Mouse (Mus musculus) heart, postnatal 36 days (tissue): ENCODE measurements around the gene 1700020D05Rik. TPM values are rescaled to one million over a fixed set of nuclear protein-coding genes. Genes with fewer than 3 reads are reported as not detected.
A peak's percentile ranks its signal among the peaks of the same experiment; 100 is the strongest.

Experiments used
- DNase-seq, 2 experiments: peaks; one replicate each; pipeline ENCODE4 v3.0.0; 2021 to 2022
- intact Hi-C: fragments of 180-260 bp; cut with DNase I; formaldehyde crosslinking; loops from one replicate; pipeline ENCODE4 v1.15.1; 2025
- total RNA-seq, 2 experiments: library from RNA; stranded (reverse); gene quantifications; 2 replicates each; pipeline ENCODE4 v1.2.3; 2021

1700020D05Rik gene
- under 1 TPM; 0.58 to 0.70 TPM for total RNA-seq

DNA sequence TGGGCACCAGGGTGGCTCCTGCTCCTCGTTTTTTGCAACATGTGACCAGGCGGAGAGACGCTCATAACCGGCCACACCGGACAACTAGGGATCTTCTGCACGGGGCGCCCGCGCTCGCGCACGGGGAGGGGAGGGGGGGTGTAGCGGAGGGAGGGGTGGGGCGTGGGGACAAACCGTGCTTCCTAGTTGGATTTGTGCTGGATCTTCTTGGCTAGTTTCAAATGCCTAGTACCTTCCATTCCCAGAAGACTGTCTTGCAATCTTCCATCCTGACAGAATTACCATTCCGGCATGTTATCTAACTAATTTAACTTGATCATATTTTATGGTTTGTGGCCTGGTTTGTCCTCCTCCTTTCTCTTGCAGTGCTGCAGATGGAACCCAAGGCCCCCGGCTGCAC lies at the start of gene 1700020D05Rik:
TSS of gene 1700020D05Rik (minus strand) at position 101 of the 400 bp plus-strand sequence.
- intact Hi-C loops = no loop called here
- no peak for DNase-seq

DNA sequence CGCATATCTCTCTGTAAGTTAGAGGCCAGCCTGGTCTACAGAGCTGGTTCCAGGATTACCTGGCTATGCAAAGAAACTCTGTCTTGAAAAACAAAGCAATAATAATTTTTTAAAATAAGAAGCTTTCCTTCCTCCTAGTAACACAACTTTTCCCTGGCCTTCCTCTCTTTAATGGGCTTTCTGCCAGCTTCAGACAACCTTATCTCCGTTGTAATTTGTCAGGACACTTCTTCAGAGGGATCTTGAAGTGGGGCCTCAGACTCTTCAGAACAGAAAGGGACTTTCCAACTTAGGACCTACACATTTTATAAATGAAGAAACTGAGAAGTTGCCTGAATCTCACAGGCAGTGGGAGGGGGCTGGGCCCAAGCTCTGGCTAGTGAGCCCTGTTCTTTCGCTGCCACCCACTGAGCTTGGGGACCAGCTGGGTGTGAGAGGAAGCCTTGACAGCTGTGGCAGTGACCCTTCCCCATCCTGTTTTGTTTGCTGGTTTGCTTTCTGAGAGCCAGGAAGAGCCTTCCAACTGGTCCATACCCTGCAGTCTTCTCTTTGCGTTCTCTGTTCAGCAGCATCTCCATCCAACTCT lies 44.0 kb upstream of the 1700020D05Rik start:
- DNase-seq = no peak
- intact Hi-C loops = no loop called here

DNA sequence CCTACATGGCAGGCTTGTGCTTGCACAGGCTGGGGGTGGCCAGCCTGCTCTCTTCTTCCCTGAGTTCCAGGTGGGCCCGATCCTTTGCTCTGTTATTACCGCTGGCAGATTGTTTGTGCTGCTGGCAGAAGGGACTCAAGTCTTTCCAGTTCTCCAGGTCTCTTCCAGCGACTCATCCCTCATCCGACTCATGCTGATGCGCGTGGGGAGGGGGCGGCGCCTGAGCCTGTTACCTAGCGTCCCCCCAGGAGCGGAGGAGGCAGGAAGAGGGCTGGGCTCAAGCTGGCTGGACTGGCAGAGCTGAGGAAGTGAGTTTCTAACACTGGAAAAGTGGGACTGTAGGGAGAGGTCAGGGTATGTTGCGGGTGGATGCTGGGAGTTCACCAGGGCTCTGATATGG lies 40.4 kb upstream of the 1700020D05Rik start:
- DNase-seq = no peak
- intact Hi-C loops = no loop called here

DNA sequence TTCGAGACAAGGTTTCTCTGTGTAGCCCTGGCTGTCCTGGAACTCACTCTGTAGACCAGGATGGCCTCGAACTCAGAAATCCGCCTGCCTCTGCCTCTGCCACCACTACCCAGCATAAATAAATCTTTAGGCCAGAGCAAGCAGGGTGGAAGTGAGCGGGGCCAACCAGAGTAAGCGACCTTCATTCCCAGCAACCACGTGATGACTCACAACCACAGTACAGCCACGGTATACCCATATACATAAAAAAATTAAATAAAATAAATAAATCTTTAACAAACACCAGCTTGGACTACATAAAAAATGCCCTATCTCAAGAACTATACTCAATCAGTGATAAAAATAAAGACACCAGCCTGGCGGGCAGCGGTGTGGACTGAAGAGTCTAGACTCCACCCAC lies 39.8 kb upstream of the 1700020D05Rik start:
- DNase-seq = no peak
- intact Hi-C loops = no loop called here

DNA sequence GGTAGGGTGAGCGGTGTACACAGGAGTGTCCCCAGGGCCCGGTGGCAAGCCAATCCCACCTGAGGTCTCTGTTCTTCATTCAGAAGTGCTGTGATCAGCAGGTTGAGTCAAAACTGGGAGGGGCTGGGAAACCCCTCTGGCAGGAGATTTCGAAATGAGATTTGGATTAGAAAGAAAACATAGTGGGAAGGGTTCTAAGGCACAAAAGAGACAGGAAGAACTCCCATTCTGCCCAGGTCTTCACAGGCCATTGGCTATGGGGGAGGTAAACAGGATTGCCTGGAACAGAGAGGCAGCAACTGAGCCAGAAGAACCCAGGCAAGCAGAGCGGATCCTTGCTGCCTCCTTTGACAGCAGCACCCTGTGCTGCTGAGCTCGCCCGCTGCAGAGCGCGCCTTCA lies 35.2 kb upstream of the 1700020D05Rik start:
- intact Hi-C loops = no loop called here
- DNase-seq = no peak

DNA sequence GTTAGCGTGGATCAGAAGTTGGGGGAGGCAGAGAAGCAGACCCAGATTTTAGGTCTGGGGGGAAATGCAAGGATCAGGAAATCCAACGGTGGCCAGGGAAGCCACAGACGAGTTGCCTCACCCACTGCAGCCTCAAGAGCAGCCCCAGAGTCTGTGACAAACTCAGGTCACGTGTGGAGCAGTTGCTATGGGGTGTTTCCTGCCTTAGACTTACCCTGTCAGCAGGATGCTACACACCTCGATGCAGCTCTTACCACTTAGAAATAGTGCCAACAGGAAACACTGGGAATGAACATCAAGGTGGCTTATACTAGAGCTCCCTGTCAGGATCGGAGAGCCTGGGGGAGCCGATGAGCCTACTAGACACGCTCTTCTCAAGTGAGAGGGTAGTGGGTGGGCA lies 28.9 kb upstream of the 1700020D05Rik start:
- intact Hi-C loops = no loop called here
- DNase-seq = no peak

DNA sequence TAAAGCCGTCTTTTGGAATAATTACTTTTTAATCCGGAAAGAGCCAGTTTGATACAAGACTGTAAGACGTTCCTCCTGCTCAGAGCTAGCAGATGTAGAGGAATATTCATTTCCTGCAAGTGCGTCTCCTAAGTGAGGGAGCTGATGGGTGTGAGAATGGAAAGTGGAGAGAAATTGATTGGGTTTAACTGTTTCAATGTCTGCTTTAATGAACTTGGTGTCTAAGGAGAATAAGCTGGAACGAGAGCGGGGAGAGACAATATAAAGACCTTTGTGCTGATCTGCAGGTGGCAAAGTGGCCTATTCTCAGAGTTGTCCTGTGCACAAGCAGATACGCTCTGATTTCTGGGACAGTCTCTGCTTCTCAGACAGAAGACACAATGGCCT lies 26.5 kb upstream of the 1700020D05Rik start:
- no peak for DNase-seq
- intact Hi-C loops = no loop called here

DNA sequence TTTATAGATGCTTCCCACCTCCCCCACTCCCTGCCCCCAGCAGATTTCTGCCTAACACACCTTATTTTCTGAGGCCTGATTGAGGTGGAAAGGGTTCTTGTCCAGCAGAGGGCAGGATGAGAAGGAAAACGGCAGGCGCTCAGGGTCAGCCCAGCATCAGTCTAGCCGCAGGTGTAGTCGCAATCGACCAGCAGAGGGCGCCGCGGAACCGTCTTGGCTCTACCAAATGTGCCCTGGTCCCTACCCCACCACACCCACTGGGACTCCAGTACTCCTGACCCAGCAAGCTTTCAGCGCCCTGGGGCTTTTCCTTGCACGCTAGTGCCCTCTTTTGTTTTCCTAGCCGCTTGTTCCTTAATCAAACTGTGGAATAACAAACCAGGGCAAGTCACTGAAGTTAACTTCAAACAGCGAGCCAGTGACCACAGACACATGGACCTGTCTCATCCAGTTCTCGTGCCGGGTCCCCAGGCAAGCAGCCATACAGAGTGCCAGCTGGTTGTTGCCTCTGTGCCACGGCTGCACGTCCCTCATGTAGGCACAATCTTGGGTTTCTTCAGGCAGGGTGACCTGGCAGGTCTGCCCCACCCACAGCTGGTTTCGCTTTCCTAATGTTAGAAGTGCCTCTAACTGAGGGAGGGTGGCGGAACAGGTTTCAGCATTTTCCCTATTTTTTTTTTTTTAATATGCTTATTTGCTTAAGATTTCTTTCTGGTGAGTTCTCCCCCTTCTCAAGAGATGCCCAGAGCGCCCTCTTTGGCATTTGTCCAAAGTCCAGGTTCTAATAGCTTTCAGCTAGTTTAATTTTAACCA lies 25.9 kb upstream of the 1700020D05Rik start:
- intact Hi-C loops = loop anchor here (1.0 to 2.0 kb wide), 2 partner anchors 39 to 249 kb away; partner anchors contain the start of gene Ap5b1
- peak; percentile 97 to 99 for DNase-seq

DNA sequence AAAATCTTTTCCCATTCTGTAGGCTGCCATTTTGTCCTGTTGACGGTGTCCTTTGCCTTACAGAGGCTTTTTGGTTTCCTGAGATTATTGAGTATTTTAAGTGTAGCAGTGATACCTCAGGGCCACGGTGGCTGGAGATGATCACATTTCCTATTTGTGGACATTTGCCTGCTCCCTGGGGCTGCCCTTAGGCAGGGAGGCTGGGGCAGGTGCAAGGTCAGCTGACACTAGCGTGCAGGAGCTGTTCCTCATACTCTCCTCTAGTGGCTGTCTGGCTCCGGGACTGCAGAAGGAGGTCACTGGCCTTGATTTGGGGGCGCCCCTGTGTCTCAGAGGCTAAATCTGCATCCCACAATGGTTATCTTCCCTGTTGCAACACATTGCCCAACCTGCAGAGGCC lies 21.6 kb upstream of the 1700020D05Rik start:
- intact Hi-C loops = no loop called here
- no peak for DNase-seq

DNA sequence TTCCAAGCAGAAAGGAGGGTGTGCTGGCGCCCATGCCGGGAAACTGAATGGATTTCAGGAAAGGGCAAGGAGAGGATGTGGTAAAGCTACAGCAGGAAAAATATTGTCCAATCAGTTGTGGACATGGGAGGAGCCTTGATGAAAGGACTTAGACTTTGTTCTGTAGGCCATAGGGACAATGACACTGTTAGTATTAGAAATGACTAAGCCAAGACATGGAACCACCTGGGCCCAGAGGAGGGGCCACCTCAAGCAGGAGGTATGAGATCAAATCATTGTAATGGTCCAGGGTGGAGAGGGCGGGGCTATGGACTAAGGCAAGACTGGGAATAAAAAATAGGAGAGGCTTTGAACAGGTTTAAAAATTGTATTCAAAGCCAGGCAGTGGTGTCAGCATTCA lies 15.1 kb upstream of the 1700020D05Rik start:
- DNase-seq = no peak
- intact Hi-C loops = no loop called here

DNA sequence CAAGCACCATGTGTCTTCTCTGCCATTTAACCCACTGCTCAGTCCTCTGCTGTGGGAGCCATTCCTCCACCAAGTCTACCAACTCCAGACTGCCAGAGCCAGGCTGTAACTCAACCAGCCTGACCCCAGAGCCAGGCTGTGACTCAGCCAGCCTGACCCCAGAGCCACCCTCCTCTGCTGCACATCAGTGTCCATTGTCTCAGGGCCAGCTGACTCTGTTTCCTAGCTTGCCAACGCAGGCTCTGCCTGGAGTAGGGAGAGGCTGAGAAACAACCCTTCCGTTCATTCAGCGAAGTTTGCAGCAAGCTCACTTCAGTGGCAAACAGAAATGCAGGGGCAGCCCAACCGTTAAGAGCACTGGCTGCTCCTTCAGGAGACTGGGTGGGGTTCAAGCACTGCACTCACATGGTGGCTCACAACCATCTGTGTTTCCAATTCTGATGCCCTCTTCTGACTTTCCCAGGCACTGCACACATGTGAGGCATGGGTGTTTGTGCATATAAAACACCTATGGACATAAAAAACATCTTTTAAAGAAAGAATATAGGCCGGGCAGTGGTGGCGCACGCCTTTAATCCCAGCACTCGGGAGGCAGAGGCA lies 13.4 kb upstream of the 1700020D05Rik start:
- intact Hi-C loops = no loop called here
- no peak for DNase-seq

DNA sequence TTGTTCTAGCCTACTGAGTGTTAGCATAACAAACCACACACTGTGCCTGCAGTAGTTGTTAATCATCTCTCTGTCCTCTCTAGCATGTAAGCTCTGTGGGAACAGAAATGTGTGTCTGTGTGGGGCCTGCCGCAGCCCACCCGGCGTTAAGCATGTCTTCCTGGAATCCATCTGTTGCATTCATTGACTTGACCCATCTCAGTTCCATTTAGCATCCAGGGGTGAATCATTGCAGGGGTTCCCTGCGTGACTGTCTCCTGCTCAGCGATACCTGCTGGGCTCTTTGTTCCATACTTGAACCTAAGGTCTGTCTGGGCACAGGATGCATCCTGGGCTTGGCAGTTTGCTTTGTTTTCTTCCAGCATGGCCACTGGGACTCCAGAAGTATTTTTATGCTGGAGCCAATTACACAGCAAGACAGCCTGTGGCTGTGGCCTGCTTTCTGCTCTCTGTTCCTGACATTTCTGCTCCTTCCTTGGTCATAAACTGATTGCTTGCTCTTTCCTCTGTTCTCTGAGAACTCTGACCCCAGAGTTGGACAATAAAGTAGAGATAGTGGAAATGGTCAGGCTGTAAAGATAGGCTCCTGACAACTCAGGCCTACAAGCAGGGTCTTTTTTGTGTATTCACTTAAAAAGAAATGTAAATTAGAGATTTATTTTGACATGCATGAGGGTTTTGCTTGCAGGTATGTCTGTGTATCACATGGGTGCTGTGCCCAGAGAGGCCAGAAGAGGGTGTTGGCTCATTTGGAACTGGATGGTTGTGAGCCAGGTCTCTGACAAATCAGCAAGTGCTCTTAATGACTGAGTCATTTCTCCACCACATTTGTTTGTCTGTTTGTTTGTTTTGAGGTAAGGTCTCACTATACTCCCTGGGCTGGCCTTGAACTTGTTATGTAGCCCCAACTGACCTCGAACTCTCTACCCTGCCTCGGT lies 12.5 kb upstream of the 1700020D05Rik start:
- DNase-seq = no peak
- intact Hi-C loops = no loop called here

DNA sequence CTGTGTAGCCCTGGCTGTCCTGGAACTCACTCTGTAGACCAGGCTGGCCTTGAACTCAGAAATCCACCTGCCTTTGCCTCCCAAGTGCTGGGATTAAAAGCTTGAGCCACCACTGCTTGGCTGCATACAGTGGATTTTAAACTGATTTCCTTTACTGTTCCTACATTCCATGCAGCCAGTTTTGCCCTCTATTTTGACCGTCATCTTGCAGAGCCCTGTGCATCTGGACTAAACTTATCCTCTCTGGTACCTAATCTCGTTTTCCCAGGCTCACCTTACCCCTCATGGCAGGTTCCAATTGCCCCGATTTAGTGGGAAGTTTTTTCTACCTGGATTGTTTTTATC lies 9.4 kb upstream of the 1700020D05Rik start:
- intact Hi-C loops = no loop called here
- DNase-seq = no peak

DNA sequence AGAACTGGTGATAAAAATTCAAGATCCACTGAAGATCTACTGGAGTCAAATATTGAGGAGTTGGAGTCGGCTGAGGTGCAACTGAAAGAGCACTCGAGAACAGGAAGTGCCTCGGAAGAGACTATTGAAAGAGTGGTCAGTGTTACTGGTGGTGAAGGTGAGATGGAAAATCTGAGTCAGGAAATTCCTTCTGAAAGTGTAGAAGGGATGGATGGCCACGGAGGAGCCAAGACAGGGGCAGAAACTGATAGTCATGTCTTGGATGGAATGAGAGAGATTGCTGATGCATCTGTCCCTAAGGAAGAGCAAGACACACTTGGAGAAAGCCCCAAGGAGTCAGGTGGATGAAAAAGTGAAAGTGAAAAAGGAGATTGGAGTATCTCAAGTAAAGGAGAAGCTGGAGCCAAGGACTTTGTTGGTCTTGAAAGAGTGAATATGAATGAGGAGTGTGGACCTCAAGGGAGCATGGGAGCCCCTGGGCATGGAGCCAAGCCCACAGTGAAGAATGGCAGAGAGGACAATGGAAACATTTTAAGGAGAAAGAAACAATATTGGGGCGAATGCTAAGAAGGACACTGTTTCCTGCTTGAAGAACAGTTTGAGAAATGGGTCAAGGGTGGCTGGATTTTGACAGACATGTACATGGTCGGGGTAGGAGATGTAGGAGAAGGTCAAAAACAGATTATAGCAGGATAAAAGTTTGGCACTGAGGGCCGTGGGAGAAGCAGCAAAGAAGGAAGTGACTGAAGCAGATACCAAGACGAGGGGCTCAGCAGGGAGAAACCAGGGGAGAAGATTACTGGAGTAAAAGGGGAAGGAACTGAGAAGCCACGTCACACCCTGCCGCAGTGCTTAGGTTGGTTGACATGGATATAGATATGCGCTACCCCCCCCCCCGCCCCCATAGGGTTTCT lies 8.8 kb upstream of the 1700020D05Rik start:
- intact Hi-C loops = no loop called here
- DNase-seq = no peak

DNA sequence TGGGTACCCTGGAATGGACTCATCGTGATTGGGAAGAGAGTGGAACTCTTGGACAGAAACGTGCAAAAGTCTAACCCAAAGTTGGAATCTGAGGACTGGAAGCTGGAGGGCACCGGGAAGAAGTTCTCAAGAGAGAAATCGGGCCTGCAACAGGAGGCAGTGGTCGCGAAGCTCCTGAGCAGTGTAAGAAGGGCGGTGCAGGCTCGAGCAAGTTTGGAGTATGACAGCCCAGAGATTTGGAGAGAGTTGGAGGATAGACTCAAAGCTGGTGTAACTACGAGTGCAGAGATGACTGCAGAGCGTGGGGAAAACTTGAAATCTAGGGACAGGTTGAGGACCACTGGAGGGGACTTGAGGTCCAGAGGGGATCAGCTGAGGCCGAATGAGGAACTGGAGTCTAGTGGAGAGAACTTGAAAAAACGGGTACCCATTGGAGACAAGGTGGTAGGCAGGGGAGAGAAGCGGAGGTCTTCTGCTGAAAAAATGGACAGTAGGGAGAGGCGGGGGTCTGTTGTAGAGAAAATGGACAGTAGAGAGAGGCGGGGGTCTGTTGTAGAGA lies 7.6 kb upstream of the 1700020D05Rik start:
- intact Hi-C loops = loop anchor here (2.0 kb wide), 1 partner anchor 20 kb away; the partner anchor contains the start of gene Cfl1
- no peak for DNase-seq

DNA sequence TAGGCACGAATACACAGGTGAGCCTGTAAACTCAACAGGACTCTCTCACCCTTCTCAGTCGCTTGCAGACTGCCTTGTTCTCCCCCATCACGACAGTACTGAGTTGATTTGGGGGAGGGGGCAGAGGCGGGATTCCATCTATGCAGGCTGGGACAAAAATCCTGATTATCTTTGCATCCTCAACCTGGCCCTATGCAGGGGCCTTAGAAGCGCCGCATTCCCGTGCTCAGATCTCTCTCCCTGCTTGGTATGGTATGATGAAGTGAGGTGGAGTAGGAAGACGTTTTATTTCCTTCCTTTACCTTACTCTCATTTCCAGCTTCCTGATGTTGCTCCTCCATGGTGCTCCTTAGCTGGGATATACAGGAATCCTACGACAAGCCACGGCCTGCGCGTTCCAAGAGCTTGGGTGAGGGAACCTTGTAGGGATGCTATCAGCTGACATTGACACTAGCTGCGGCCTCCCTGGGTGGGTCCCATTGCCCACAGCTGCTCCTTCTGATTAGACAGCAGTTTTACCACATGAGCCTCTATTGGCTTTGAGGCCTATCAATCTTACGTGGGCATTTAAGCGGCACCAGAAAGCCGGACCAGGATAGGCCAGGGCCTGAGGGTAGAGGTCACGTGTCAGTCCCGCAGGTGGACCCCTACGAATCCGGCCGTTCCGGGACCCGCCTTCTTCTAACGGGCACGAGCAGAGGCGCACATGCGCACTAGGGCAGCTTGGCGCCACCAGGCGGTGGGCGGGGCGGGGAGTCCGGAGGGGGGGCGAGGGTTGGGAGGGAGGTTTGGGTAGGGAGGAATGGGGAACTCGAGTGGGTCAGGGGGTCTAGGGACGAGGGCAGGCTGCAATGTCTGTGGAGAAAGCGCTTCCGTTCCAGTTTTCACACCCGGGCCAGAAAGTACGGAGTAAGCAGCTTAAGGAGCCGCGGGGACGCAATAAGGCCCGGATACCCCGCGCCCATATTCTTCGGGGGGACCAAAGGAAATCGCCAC lies 6.7 kb upstream of the 1700020D05Rik start, which contains the start of gene Snx32:
TSS of gene Snx32 (minus strand) at position 508 of the 996 bp plus-strand sequence.
- DNase-seq = peak; percentile 94 to 95
- intact Hi-C loops = loop anchor here (2.0 kb wide), 1 partner anchor 20 kb away; the partner anchor contains the start of gene Cfl1

DNA sequence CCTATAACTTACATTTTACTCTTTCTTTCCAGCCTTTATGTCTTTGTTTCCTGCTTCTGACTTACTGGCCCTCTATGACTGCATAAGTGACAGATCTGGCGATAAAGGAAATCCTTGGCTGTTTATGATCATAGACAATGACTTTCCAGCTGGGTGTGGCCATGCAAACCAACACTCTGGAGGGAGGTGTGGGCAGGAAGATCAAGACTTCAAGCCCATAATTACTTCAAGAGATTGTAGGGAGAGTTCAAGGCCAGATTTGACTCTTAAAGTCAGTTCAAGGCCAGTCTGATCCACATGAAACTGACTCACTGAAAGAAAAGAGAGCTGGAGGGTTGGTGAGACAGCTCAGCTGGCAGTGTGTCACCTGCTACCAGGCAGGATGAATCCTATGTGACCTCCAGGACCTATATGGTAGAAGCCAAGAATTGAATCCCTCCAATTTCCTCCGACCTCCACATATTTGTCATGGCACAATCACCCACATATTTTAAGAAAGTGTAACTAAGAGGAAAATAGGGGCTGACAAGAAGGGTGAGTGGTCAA lies 3.2 kb downstream of the 1700020D05Rik start:
- no peak for DNase-seq
- intact Hi-C loops = no loop called here

DNA sequence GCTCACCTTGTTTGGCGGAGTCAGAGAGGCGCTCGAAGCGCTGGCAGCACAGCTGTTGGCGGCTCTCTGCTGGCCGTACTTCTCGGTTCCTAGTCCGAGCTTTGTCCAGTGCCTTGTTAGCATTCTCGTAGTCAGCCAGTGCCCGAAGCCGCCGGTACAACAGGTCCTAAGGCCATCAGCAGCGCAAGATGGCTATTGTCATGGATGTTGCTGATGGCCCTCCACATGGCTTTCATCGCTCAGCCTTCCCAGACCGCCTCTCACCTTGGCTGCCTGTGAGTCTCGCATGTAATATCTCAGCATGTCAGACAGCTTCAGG lies 7.6 kb downstream of the 1700020D05Rik start:
- intact Hi-C loops = no loop called here
- DNase-seq = no peak
